Mouse (Mus musculus) testis, adult 2 months (tissue): Measurements from ENCODE around the gene Aftph.

Experiments used
- CTCF ChIP-seq: fragments of 200-500 bp; IDR thresholded peaks from 2 replicates; pipeline ENCODE4 v1.5.1; 2012; ENCODE audit warnings: low read depth, mild to moderate bottlenecking, inconsistent platforms, low read length, moderate library complexity; ENCODE audit not compliant: control insufficient read depth, insufficient read depth, insufficient replicate concordance
- POLR2A ChIP-seq: fragments of 200-500 bp; IDR thresholded peaks from 2 replicates; pipeline ENCODE4 v1.6.1; 2012; ENCODE audit warnings: low read depth, mild to moderate bottlenecking, inconsistent platforms, low read length, moderate library complexity; ENCODE audit not compliant: control insufficient read depth

DNA sequence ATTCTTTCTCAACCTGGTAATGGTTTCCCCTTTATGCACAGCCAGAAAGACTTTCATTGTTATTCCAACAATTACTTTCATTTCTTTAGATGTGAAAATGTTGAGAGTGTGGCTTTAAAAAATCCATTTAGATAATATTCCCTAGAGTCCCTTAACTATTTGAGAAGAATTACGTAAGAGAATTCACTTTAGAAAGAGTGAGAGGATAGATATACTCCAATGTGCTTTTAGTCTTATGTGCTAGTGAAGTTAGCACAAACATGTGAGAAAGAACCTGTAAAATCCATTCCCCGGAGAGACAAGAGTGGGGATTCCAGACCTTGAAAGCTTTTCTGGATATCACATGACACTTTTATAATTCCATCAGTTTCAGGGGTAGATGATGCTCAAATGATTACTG, 9.2 kb upstream of the Aftph start:
- TF ChIP-seq CTCF = no peak
- no peak for TF ChIP-seq POLR2A
